Mouse (Mus musculus) heart, postnatal 14 days (tissue): ENCODE data around the gene Gm39115. TPM values are rescaled to one million over a fixed set of nuclear protein-coding genes. Genes with fewer than 3 reads are reported as not detected.
"Not testable (repeated sequence)": the region's sequence is repeated elsewhere in the genome, so short reads cannot be mapped to it uniquely, and the experiment has no call there.

Experiments used
- DNase-seq, 2 experiments: peaks; one replicate each; pipeline ENCODE4 v3.0.0; 2021 to 2022
- intact Hi-C: fragments of 180-260 bp; cut with DNase I; formaldehyde crosslinking; loops from one replicate; pipeline ENCODE4 v1.15.1; 2025
- long read RNA-seq, 2 experiments: library from polyadenylated mRNA; stranded (forward); transcript quantifications; one replicate each; pipeline ENCODE4 v2.0.0; 2021
- total RNA-seq, 2 experiments: library from RNA; stranded (reverse); gene quantifications; 2 replicates each; pipeline ENCODE4 v1.2.3; 2021

Gene Gm39115
- not detected for total RNA-seq
- long read RNA-seq, experiment 1, result 0 reads
- long read RNA-seq, experiment 2, result 0 reads

- DNase-seq, intact Hi-C loops: not testable (repeated sequence)
Measured at GRCm38 (mm10) chr7:142135934-142136333, at the start of gene Gm39115. Gm39115 (minus strand) TSS chr7:142136034.

GRCm38 (mm10) chr7:142181021-142181420 lies 45.2 kb upstream of the Gm39115 start:
- DNase-seq, result no peak
- intact Hi-C loops, result no loop called here

GRCm38 (mm10) chr7:142178685-142179084 lies 42.9 kb upstream of the Gm39115 start:
- DNase-seq, result no peak
- intact Hi-C loops, result no loop called here

GRCm38 (mm10) chr7:142175905-142176304 lies 40.1 kb upstream of the Gm39115 start, which contains the start of gene Krtap5-2:
Krtap5-2 (minus strand) TSS chr7:142176005.
- DNase-seq, intact Hi-C loops: not testable (repeated sequence)

- DNase-seq, result peak in 1 of 2 experiments; percentile 18
- intact Hi-C loops, result no loop called here
Measured at GRCm38 (mm10) chr7:142169836-142170235, 34.0 kb upstream of the Gm39115 start.

- DNase-seq, intact Hi-C loops: not testable (repeated sequence)
Measured at GRCm38 (mm10) chr7:142165639-142166038, 29.8 kb upstream of the Gm39115 start, which contains the start of gene Gm4553. Gm4553 (minus strand) TSS chr7:142165739.

- intact Hi-C loops, result no loop called here
- DNase-seq, result no peak
Measured at GRCm38 (mm10) chr7:142159366-142159765, 23.5 kb upstream of the Gm39115 start.

GRCm38 (mm10) chr7:142157013-142157412 lies 21.2 kb upstream of the Gm39115 start, which contains the start of gene Gm29735:
Gm29735 (minus strand) TSS chr7:142157113.
- intact Hi-C loops, result not testable (repeated sequence)

GRCm38 (mm10) chr7:142155308-142155707 lies 19.5 kb upstream of the Gm39115 start:
- DNase-seq, result no peak
- intact Hi-C loops, result no loop called here

More at GRCm38 (mm10) chr7:142157013-142157412, 21.2 kb upstream of the Gm39115 start, which contains the start of gene Gm29735:
- DNase-seq, result not testable (repeated sequence)

GRCm38 (mm10) chr7:142152191-142152590 lies 16.4 kb upstream of the Gm39115 start:
- DNase-seq, result no peak
- intact Hi-C loops, result no loop called here

GRCm38 (mm10) chr7:142148633-142149032 lies 12.8 kb upstream of the Gm39115 start:
- DNase-seq, result no peak
- intact Hi-C loops, result no loop called here

GRCm38 (mm10) chr7:142146033-142146432 lies 10.2 kb upstream of the Gm39115 start:
- DNase-seq, result peak; percentile 35 to 67

GRCm38 (mm10) chr7:142145413-142145940 lies 9.6 kb upstream of the Gm39115 start:
- intact Hi-C loops, result no loop called here
- DNase-seq, result no peak

More at GRCm38 (mm10) chr7:142146033-142146432, 10.2 kb upstream of the Gm39115 start:
- intact Hi-C loops, result loop anchor here (2.0 kb wide), 1 partner anchor 103 kb away; no protein-coding TSS in a partner anchor

- intact Hi-C loops, result no loop called here
- no peak for DNase-seq
Measured at GRCm38 (mm10) chr7:142144507-142144906, 8.7 kb upstream of the Gm39115 start, which contains the start of gene Gm45337. Gm45337 (minus strand) TSS chr7:142144607.

GRCm38 (mm10) chr7:142143506-142144010 lies 7.7 kb upstream of the Gm39115 start:
- intact Hi-C loops, DNase-seq: not testable (repeated sequence)

- DNase-seq, result no peak
- intact Hi-C loops, result no loop called here
Measured at GRCm38 (mm10) chr7:142140696-142141095, 4.9 kb upstream of the Gm39115 start.

GRCm38 (mm10) chr7:142134206-142134995 lies 1.4 kb downstream of the Gm39115 start:
- intact Hi-C loops, result no loop called here
- DNase-seq, result peak; percentile 8 to 42

- intact Hi-C loops, result no loop called here
- DNase-seq, result no peak
Measured at GRCm38 (mm10) chr7:142128843-142129242, 7.0 kb downstream of the Gm39115 start.

GRCm38 (mm10) chr7:142120629-142121028 lies 15.2 kb downstream of the Gm39115 start, which contains the start of gene Gm45618:
Gm45618 (minus strand) TSS chr7:142120729.
- intact Hi-C loops, DNase-seq: not testable (repeated sequence)

GRCm38 (mm10) chr7:142119632-142120031 lies 16.2 kb downstream of the Gm39115 start:
- intact Hi-C loops, result no loop called here
- peak in 1 of 2 experiments; percentile 18 for DNase-seq

- DNase-seq, result no peak
- intact Hi-C loops, result no loop called here
Measured at GRCm38 (mm10) chr7:142104747-142105146, 31.1 kb downstream of the Gm39115 start.
